Comparison of ENCODE assay signal across 15 mouse cellular contexts in the genomic region with DNA sequence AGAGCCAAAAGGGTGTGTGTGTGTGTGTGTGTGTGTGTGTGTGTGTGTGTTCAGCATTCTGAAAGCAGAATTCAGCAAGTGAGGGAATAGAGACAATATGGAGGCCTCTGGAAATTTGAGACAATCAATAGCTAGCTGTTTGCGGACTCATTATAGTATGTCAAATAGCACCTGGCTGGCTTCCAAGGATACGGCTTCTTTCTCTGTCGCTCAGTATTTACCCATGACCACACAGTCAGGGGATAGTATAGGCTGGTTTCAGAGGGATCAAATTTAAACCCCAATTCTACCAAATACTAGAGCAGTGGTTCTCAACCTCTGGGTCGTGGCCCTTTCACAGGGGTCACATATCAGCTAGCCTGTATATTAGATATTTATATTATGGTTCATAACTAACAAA. TPM values are rescaled to one million over a fixed set of nuclear protein-coding genes. Genes with fewer than 3 reads are reported as not detected.
A peak's percentile ranks its signal among the peaks of the same experiment; 100 is the strongest.
DNase-seq lines count a peak whose midpoint lies in the region; ATAC-seq and TF ChIP-seq lines count a peak whose summit lies in the region.
"Had no signal": no experiment of that assay in that cellular context is flagged by ENCODE, and none has a peak within 500 bp of the region (broad histone marks: within the 10 kb centered on the region; RNA-seq: fewer than 3 reads in every experiment).

No protein-coding gene starts in this region.

- no peaks in the 10 kb centered on the region for H3K9me3 ChIP-seq in heart, embryonic 10.5 days
- H3K9me3 ChIP-seq in lung, embryonic 16.5 days (ENCODE audit: control insufficient read depth, low read length) = no peaks in the 10 kb centered on the region
- H3K9me3 ChIP-seq in lung, postnatal 0 days (ENCODE audit: low read length) = no peaks in the 10 kb centered on the region
- H3K9me3 ChIP-seq in forebrain, embryonic 15.5 days = no peaks in the 10 kb centered on the region
- no peaks in the 10 kb centered on the region for H3K9me3 ChIP-seq in neural tube, embryonic 13.5 days

- peak; percentile 24; the same call in 1 of the 2 replicates for ATAC-seq in lung, embryonic 16.5 days (ENCODE audit: low read depth)
- ATAC-seq in lung, postnatal 0 days = no peak
- peak; percentile 51; the same call in 1 of the 2 replicates for ATAC-seq in forebrain, embryonic 15.5 days (replicated peaks)
- ATAC-seq in neural tube, embryonic 13.5 days (ENCODE audit: low read depth) = no peak

- TF ChIP-seq EP300 in lung, postnatal 0 days (IDR thresholded peaks at IDR 0.05) = no peak

- intact Hi-C loops in heart, postnatal 25 days (cut with DNase I) = no loop called here

- no peak overlapping the region for H3K9ac ChIP-seq in lung, embryonic 16.5 days (ENCODE audit: low read length)
- H3K9ac ChIP-seq in lung, postnatal 0 days (replicated peaks; ENCODE audit: low read depth) = no peak overlapping the region
- no peak overlapping the region for H3K9ac ChIP-seq in forebrain, embryonic 15.5 days (replicated peaks)
- no peak overlapping the region for H3K9ac ChIP-seq in neural tube, embryonic 13.5 days

- no peak overlapping the region for H3K4me2 ChIP-seq in lung, embryonic 16.5 days (ENCODE audit: low read depth, low read length)
- no peak overlapping the region for H3K4me2 ChIP-seq in lung, postnatal 0 days (replicated peaks; ENCODE audit: low read depth, low read length)
- no peak overlapping the region for H3K4me2 ChIP-seq in forebrain, embryonic 15.5 days (replicated peaks)
- no peak overlapping the region for H3K4me2 ChIP-seq in neural tube, embryonic 13.5 days
- H3K4me2 ChIP-seq: liver, embryonic 11.5 days had no signal

- peaks cover 6% of the 10 kb centered on the region; the same call in 1 of the 2 replicates for H3K36me3 ChIP-seq in heart, embryonic 10.5 days
- no peaks in the 10 kb centered on the region for H3K36me3 ChIP-seq in lung, embryonic 16.5 days (ENCODE audit: control insufficient read depth, insufficient read depth, low read length)
- H3K36me3 ChIP-seq in lung, postnatal 0 days (ENCODE audit: insufficient read depth, low read length) = no peaks in the 10 kb centered on the region
- H3K36me3 ChIP-seq in forebrain, embryonic 15.5 days = no peaks in the 10 kb centered on the region
- H3K36me3 ChIP-seq in neural tube, embryonic 13.5 days = peaks cover 8% of the 10 kb centered on the region

- no peak overlapping the region for H3K4me3 ChIP-seq in heart, embryonic 10.5 days
- no peak overlapping the region for H3K4me3 ChIP-seq in lung, embryonic 16.5 days (ENCODE audit: low read length)
- no peak overlapping the region for H3K4me3 ChIP-seq in lung, postnatal 0 days (ENCODE audit: low read depth, low read length)
- no peak overlapping the region for H3K4me3 ChIP-seq in forebrain, embryonic 15.5 days
- no peak overlapping the region for H3K4me3 ChIP-seq in neural tube, embryonic 13.5 days
- H3K4me3 ChIP-seq: left cerebral cortex, adult 2 months had no signal

- no peak overlapping the region for H3K27ac ChIP-seq in heart, embryonic 10.5 days
- H3K27ac ChIP-seq in lung, embryonic 16.5 days (ENCODE audit: low read length) = no peak overlapping the region; the same call in 1 of the 2 replicates
- H3K27ac ChIP-seq in lung, postnatal 0 days (ENCODE audit: low read length) = no peak overlapping the region
- H3K27ac ChIP-seq in forebrain, embryonic 15.5 days (replicated peaks) = no peak overlapping the region
- peak overlapping the region; percentile 72; the same call in 1 of the 2 replicates for H3K27ac ChIP-seq in neural tube, embryonic 13.5 days (replicated peaks)
- H3K27ac ChIP-seq: left cerebral cortex, adult 2 months had no signal

- no peaks in the 10 kb centered on the region for H3K4me1 ChIP-seq in heart, embryonic 10.5 days
- H3K4me1 ChIP-seq in lung, embryonic 16.5 days (replicated peaks; ENCODE audit: control insufficient read depth, insufficient read depth, low read length) = peaks cover 14% of the 10 kb centered on the region
- H3K4me1 ChIP-seq in lung, postnatal 0 days (ENCODE audit: insufficient read depth, low read depth, low read length) = peaks cover 5% of the 10 kb centered on the region; the same call in 1 of the 2 replicates
- peaks cover 14% of the 10 kb centered on the region for H3K4me1 ChIP-seq in forebrain, embryonic 15.5 days
- peaks cover 16% of the 10 kb centered on the region for H3K4me1 ChIP-seq in neural tube, embryonic 13.5 days (replicated peaks)

- H3K27me3 ChIP-seq in heart, embryonic 10.5 days (ENCODE audit: insufficient read depth, poor library complexity, severe bottlenecking) = no peaks in the 10 kb centered on the region
- H3K27me3 ChIP-seq in lung, embryonic 16.5 days (ENCODE audit: control insufficient read depth, insufficient read depth, low read depth, low read length) = no peaks in the 10 kb centered on the region
- H3K27me3 ChIP-seq in lung, postnatal 0 days (replicated peaks; ENCODE audit: insufficient read depth, low read length) = no peaks in the 10 kb centered on the region
- H3K27me3 ChIP-seq in forebrain, embryonic 15.5 days = no peaks in the 10 kb centered on the region
- H3K27me3 ChIP-seq in neural tube, embryonic 13.5 days = no peaks in the 10 kb centered on the region

- no peak for TF ChIP-seq CTCF in lung, postnatal 0 days (IDR thresholded peaks at IDR 0.05)

- 84% methylated on average over 4 of the region's 4 CpGs for WGBS in heart, embryonic 10.5 days
- WGBS in lung, embryonic 16.5 days = 30% methylated on average over 4 of the region's 4 CpGs
- 46% methylated on average over 4 of the region's 4 CpGs for WGBS in lung, postnatal 0 days
- 22% methylated on average over 4 of the region's 4 CpGs for WGBS in forebrain, embryonic 15.5 days
- WGBS in neural tube, embryonic 13.5 days = 33% methylated on average over 4 of the region's 4 CpGs

- DNase-seq in heart, embryonic 10.5 days (ENCODE audit: low spot score) = peak; percentile 14
- no peak for DNase-seq in heart, postnatal 25 days (ENCODE audit: low spot score)
- DNase-seq in lung, postnatal 0 days (ENCODE audit: low spot score) = no peak
- no peak for DNase-seq in T-cell, adult 2 months (ENCODE audit: low spot score)
- DNase-seq: adrenal gland, postnatal 36 days; cerebellum, adult 11 months; gastrocnemius, postnatal 25 days; kidney, adult 18-20 months had no signal

RNA-seq across cellular contexts. Expression of a gene that starts 36.3 kb away (rescaled TPM):
- polyA plus RNA-seq in heart, embryonic 10.5 days (2016; fragmentation: Nextera tagmentation; extraction: Ambion mirVana) = 0.40 and 0.57 TPM in 2 replicates
- total RNA-seq in heart, postnatal 25 days (2021) = under 1 TPM in 1 of 2 experiments, not detected in 1; 0.08 TPM
- polyA plus RNA-seq in lung, embryonic 16.5 days (2015; fragmentation: Nextera tagmentation; extraction: Ambion mirVana) = 0.36 and 0.43 TPM in 2 replicates
- 0.12 and 0.37 TPM in 2 replicates for polyA plus RNA-seq in lung, postnatal 0 days (2015; fragmentation: Nextera tagmentation; extraction: Ambion mirVana)
- polyA plus RNA-seq in forebrain, embryonic 15.5 days (2015; fragmentation: Nextera tagmentation; extraction: Ambion mirVana) = 0.32 and 0.56 TPM in 2 replicates
- polyA plus RNA-seq in neural tube, embryonic 13.5 days (2015; fragmentation: Nextera tagmentation; extraction: Ambion mirVana) = 0.11 and 0.14 TPM in 2 replicates
- total RNA-seq: gastrocnemius, postnatal 25 days; megakaryocyte progenitor cell, adult 5-6 weeks; MEL had no signal

RNA-seq across cellular contexts. Expression of a gene that starts 39.2 kb away (rescaled TPM):
- 4.1 and 6.3 TPM in 2 replicates for polyA plus RNA-seq in heart, embryonic 10.5 days (2016; fragmentation: Nextera tagmentation; extraction: Ambion mirVana)
- total RNA-seq in heart, postnatal 25 days (2021) = 1 to 10 TPM; 2.2 to 2.7 TPM
- polyA plus RNA-seq in lung, embryonic 16.5 days (2015; fragmentation: Nextera tagmentation; extraction: Ambion mirVana) = 3.7 and 4.0 TPM in 2 replicates
- polyA plus RNA-seq in lung, postnatal 0 days (2015; fragmentation: Nextera tagmentation; extraction: Ambion mirVana) = 4.2 and 4.5 TPM in 2 replicates
- 4.5 and 5.3 TPM in 2 replicates for polyA plus RNA-seq in forebrain, embryonic 15.5 days (2015; fragmentation: Nextera tagmentation; extraction: Ambion mirVana)
- polyA plus RNA-seq in neural tube, embryonic 13.5 days (2015; fragmentation: Nextera tagmentation; extraction: Ambion mirVana) = 8.8 and 9.2 TPM in 2 replicates

Comparison
In these comparisons a context has a peak if more than half of its experiments do, and no peak if none do; other contexts are left out.
1. ATAC-seq: peak in lung, embryonic 16.5 days (single experiment) and forebrain, embryonic 15.5 days (single experiment); none in lung, postnatal 0 days (single experiment) and neural tube, embryonic 13.5 days (single experiment).